Mouse (Mus musculus): ENCODE measurements around the gene Gtf2a1. TPM values are rescaled to one million over a fixed set of nuclear protein-coding genes. Genes with fewer than 3 reads are reported as not detected.
"Not testable (repeated sequence)": the region's sequence is repeated elsewhere in the genome, so short reads cannot be mapped to it uniquely, and the experiment has no call there.

Gene Gtf2a1
- total RNA-seq, 2 experiments from 2014 or later = 46.1 to 48.6 TPM

GRCm38 (mm10) chr12:91583409-91583808 lies 6.9 kb downstream of the Gtf2a1 start:
- no peak for DNase-seq (ENCODE audit: low spot score in 2 of 2)
- intact Hi-C loops (cut with DNase I) = no loop called here

GRCm38 (mm10) chr12:91582362-91583002 lies 7.8 kb downstream of the Gtf2a1 start:
- DNase-seq (ENCODE audit: low spot score in 2 of 2) = no peak
- intact Hi-C loops (cut with DNase I) = no loop called here

GRCm38 (mm10) chr12:91581204-91582070 lies 8.8 kb downstream of the Gtf2a1 start:
- intact Hi-C loops (cut with DNase I) = no loop called here
- DNase-seq (ENCODE audit: low spot score in 2 of 2) = no peak

- intact Hi-C loops (cut with DNase I) = no loop called here
- DNase-seq (ENCODE audit: low spot score in 2 of 2) = no peak
Measured at GRCm38 (mm10) chr12:91579665-91580064, 10.6 kb downstream of the Gtf2a1 start.

- intact Hi-C loops (cut with DNase I) = no loop called here
- no peak for DNase-seq (ENCODE audit: low spot score in 2 of 2)
Measured at GRCm38 (mm10) chr12:91571708-91572107, 18.6 kb downstream of the Gtf2a1 start.

GRCm38 (mm10) chr12:91569255-91569654 lies 21.0 kb downstream of the Gtf2a1 start:
- no peak for DNase-seq (ENCODE audit: low spot score in 2 of 2)
- intact Hi-C loops (cut with DNase I) = no loop called here

- DNase-seq (ENCODE audit: low spot score in 2 of 2) = no peak
- intact Hi-C loops (cut with DNase I) = no loop called here
Measured at GRCm38 (mm10) chr12:91567145-91567544, 23.1 kb downstream of the Gtf2a1 start.

- intact Hi-C loops (cut with DNase I); DNase-seq (ENCODE audit: low spot score in 2 of 2): not testable (repeated sequence)
Measured at GRCm38 (mm10) chr12:91558152-91558551, 32.1 kb downstream of the Gtf2a1 start.

GRCm38 (mm10) chr12:91557358-91558005 lies 32.8 kb downstream of the Gtf2a1 start:
- intact Hi-C loops (cut with DNase I); DNase-seq (ENCODE audit: low spot score in 2 of 2): not testable (repeated sequence)

- intact Hi-C loops (cut with DNase I) = no loop called here
Measured at GRCm38 (mm10) chr12:91551773-91552526, 38.3 kb downstream of the Gtf2a1 start.

GRCm38 (mm10) chr12:91549471-91549870 lies 40.8 kb downstream of the Gtf2a1 start:
- intact Hi-C loops (cut with DNase I) = no loop called here
- DNase-seq (ENCODE audit: low spot score in 2 of 2) = no peak

More at GRCm38 (mm10) chr12:91551773-91552526, 38.3 kb downstream of the Gtf2a1 start:
- peak; percentile 51 to 63 for DNase-seq (ENCODE audit: low spot score in 2 of 2)

- intact Hi-C loops (cut with DNase I) = no loop called here
- no peak for DNase-seq (ENCODE audit: low spot score in 2 of 2)
Measured at GRCm38 (mm10) chr12:91540202-91540601, 50.1 kb downstream of the Gtf2a1 start.

GRCm38 (mm10) chr12:91534514-91534913 lies 55.8 kb downstream of the Gtf2a1 start:
- intact Hi-C loops (cut with DNase I) = no loop called here
- no peak for DNase-seq (ENCODE audit: low spot score in 2 of 2)

GRCm38 (mm10) chr12:91523626-91524025 lies 66.7 kb downstream of the Gtf2a1 start:
- DNase-seq (ENCODE audit: low spot score in 2 of 2) = no peak
- intact Hi-C loops (cut with DNase I) = no loop called here

- DNase-seq (ENCODE audit: low spot score in 2 of 2) = no peak
- intact Hi-C loops (cut with DNase I) = no loop called here
Measured at GRCm38 (mm10) chr12:91517808-91518207, 72.5 kb downstream of the Gtf2a1 start.

- no peak for DNase-seq (ENCODE audit: low spot score in 2 of 2)
Measured at GRCm38 (mm10) chr12:91513980-91514379, 76.3 kb downstream of the Gtf2a1 start.

GRCm38 (mm10) chr12:91511766-91512165 lies 78.5 kb downstream of the Gtf2a1 start:
- intact Hi-C loops (cut with DNase I) = no loop called here
- no peak for DNase-seq (ENCODE audit: low spot score in 2 of 2)

More at GRCm38 (mm10) chr12:91513980-91514379, 76.3 kb downstream of the Gtf2a1 start:
- intact Hi-C loops (cut with DNase I) = no loop called here
